Mouse (Mus musculus) embryo, embryonic 10 days (tissue): ENCODE measurements at regions not wholly inside any gene's neighbourhood (a gene's known extent, or its start where the extent isn't known, plus 50 kb on each side); places are given as distances from the start of the nearest gene placed in this dataset.

Source experiments
- DNase-seq: peaks from one replicate; pipeline ENCODE4 v3.0.0-alpha.2; 2015; ENCODE audit warnings: low spot score

GRCm38 (mm10) chr16:77318150-77318549 lies 283.7 kb downstream of the Gm11146 start:
- DNase-seq = no peak

- no peak for DNase-seq
Observed at GRCm38 (mm10) chr16:77315354-77315753, 286.5 kb downstream of the Gm11146 start.

- DNase-seq = no peak
Observed at GRCm38 (mm10) chr16:77313195-77313594, 288.7 kb downstream of the Gm11146 start.

- DNase-seq = no peak
Observed at GRCm38 (mm10) chr16:77301270-77302171, 288.0 kb downstream of the Usp25 start.

- DNase-seq = no peak
Observed at GRCm38 (mm10) chr16:77300572-77301213, 287.2 kb downstream of the Usp25 start.

GRCm38 (mm10) chr16:77295574-77296355 lies 282.3 kb downstream of the Usp25 start:
- no peak for DNase-seq

- no peak for DNase-seq
Observed at GRCm38 (mm10) chr16:77292317-77292771, 278.8 kb downstream of the Usp25 start.

GRCm38 (mm10) chr16:77291723-77292316 lies 278.3 kb downstream of the Usp25 start:
- DNase-seq = no peak

GRCm38 (mm10) chr16:77284205-77284604 lies 270.7 kb downstream of the Usp25 start:
- DNase-seq = no peak

- DNase-seq = no peak
Observed at GRCm38 (mm10) chr16:77279916-77280315, 266.4 kb downstream of the Usp25 start.

- no peak for DNase-seq
Observed at GRCm38 (mm10) chr16:77279495-77279894, 266.0 kb downstream of the Usp25 start.

- no peak for DNase-seq
Observed at GRCm38 (mm10) chr16:77273306-77273705, 259.8 kb downstream of the Usp25 start.

GRCm38 (mm10) chr16:77268926-77269325 lies 255.4 kb downstream of the Usp25 start:
- no peak for DNase-seq

- DNase-seq = no peak
Observed at GRCm38 (mm10) chr16:77267679-77268078, 254.2 kb downstream of the Usp25 start.

- no peak for DNase-seq
Observed at GRCm38 (mm10) chr16:77252349-77252748, 238.8 kb downstream of the Usp25 start.

- DNase-seq = no peak
Observed at GRCm38 (mm10) chr16:77251422-77251821, 237.9 kb downstream of the Usp25 start.

- DNase-seq = no peak
Observed at GRCm38 (mm10) chr16:77240876-77241275, 227.4 kb downstream of the Usp25 start.

- DNase-seq = no peak
Observed at GRCm38 (mm10) chr16:77239176-77239790, 225.8 kb downstream of the Usp25 start.

- DNase-seq = no peak
Observed at GRCm38 (mm10) chr16:77238358-77239175, 225.1 kb downstream of the Usp25 start.

GRCm38 (mm10) chr16:77237631-77238357 lies 224.3 kb downstream of the Usp25 start:
- DNase-seq = no peak
